Mouse (Mus musculus): ENCODE data around the gene Mboat2. TPM values are rescaled to one million over a fixed set of nuclear protein-coding genes. Genes with fewer than 3 reads are reported as not detected.

Mboat2 gene
- polyA plus RNA-seq, 1 experiment from 2014 or later = 64.7 TPM

DNA sequence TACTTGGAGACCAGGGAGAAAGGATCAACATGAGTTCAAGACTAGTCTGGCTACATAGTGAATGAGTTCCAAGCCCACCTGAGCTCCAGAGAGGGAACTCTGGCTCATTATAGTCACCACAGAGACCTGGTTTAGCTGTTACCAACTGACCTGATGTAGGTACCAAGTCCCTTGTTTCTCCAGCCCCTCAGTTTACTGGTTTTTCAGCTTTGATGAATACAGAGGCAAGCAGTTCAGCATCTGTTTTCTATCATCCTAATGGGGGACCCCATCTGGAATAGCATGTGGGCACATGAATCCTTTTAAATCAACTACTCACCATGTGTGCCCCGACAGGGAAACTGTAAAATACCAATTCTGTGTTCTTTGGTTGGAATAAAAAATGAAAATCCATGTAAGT, 82.2 kb downstream of the Mboat2 start:
- H3K4me3 ChIP-seq = no peak overlapping the region
- H3K27me3 ChIP-seq = no peaks in the 10 kb centered on the region
- peaks cover 21% of the 10 kb centered on the region; the same call in 1 of the 2 replicates for H3K36me3 ChIP-seq
- H3K9me3 ChIP-seq (replicated peaks) = no peaks in the 10 kb centered on the region
- no peak overlapping the region for H3K27ac ChIP-seq
- 82% methylated on average over 1 of the region's 1 CpGs for WGBS
- H3K9ac ChIP-seq = no peak overlapping the region
- H3K4me2 ChIP-seq (replicated peaks) = no peak overlapping the region
- ATAC-seq (ENCODE audit: low FRiP score) = no peak
- H3K4me1 ChIP-seq = no peaks in the 10 kb centered on the region

DNA sequence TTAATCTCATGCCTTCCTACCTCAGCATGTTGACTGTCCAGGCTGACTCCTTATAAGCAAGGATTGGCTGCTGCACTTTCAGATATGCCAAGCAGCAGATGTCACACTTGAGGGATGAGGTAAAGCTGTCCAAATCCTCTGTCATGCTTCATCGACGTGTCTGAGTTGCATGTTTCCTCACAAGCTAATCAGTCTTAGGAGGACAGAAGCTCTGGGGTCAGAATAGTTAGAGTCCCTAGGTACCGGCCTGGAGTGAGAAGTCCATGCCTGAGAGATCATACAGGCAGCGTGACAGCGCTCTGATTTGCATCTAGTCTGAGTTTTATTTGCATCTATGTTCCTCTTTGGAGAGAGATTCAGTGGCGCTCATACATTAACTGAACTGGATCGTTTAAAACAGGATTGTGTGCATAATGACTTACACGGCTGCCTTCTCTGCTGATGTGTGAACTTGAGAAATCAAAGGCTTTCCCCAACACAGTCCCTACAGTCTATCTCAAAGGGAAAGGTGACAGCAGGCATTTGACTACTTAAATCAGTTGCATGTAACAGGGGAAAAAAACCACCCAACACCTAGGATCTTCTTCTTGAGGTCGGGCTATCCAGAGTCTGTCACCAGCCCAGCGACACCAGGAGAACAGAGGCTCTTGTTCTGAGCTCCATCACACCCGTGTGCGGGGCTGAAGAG, 88.0 kb downstream of the Mboat2 start:
- no peak overlapping the region for H3K4me3 ChIP-seq
- H3K9ac ChIP-seq = no peak overlapping the region
- WGBS = 73% methylated on average over 12 of the region's 12 CpGs
- ATAC-seq (ENCODE audit: low FRiP score) = 0 out of 2 replicates have a peak, but pooled peaks have one; percentile 39
- H3K9me3 ChIP-seq (replicated peaks) = no peaks in the 10 kb centered on the region
- H3K36me3 ChIP-seq = peaks cover 7% of the 10 kb centered on the region; the same call in 1 of the 2 replicates
- peaks cover 8% of the 10 kb centered on the region; the same call in 1 of the 2 replicates for H3K4me1 ChIP-seq
- no peaks in the 10 kb centered on the region for H3K27me3 ChIP-seq
- no peak overlapping the region for H3K4me2 ChIP-seq (replicated peaks)
- H3K27ac ChIP-seq = no peak overlapping the region

DNA sequence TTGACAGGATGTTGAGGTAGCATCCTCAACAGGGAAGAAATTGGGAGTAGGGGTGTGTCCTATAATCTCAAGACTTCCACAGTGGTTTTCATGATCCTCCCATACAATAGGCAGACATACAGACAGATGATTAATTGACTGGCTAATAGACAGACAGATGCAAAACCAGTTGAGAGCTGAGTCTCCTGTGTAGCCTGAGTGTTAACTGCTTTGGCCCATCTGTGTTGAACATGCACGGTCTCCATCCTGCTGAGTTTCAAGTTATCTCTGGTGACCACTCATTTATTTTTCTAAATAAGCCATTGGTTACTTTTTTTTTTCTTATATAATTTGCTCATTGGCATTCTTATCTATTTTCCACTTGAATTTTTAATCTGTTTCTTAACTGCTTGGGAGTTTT, 90.2 kb downstream of the Mboat2 start:
- WGBS = 52% methylated on average over 1 of the region's 1 CpGs

DNA sequence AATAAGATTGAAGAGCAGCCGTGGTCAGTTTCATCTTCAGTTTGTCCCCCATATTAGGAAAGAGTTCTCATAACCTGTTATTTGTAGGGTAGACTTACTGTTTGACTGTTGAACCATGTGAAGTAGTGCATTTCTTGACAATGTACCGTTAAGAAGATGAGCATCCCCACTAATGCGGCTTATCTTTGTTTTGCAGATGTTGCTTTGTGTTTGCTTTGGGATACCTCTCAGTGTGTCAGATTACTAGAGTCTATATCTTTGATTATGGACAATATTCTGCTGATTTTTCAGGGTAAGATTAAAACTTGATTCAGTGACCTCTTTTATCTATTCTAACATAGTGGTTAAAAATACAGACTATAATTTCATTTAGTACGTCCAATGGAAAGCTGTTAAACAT, 93.3 kb downstream of the Mboat2 start:
- WGBS = 94% methylated on average over 4 of the region's 4 CpGs
- Histone ChIP-seq H3K9me3 (replicated peaks) (no peaks in the 10 kb centered on the region), H3K4me1 (peaks cover 19% of the 10 kb centered on the region), H3K27ac (no peak overlapping the region), H3K36me3 (no peaks in the 10 kb centered on the region), H3K4me2 (replicated peaks) (no peak overlapping the region), H3K27me3 (no peaks in the 10 kb centered on the region), H3K4me3 (no peak overlapping the region), H3K9ac (no peak overlapping the region)
- ATAC-seq (ENCODE audit: low FRiP score) = no peak

More for the DNA sequence above, 90.2 kb downstream of the Mboat2 start:
- Histone ChIP-seq H3K4me3 (no peak overlapping the region), H3K4me2 (replicated peaks) (no peak overlapping the region), H3K4me1 (peaks cover 14% of the 10 kb centered on the region), H3K9ac (no peak overlapping the region), H3K9me3 (replicated peaks) (no peaks in the 10 kb centered on the region), H3K27ac (no peak overlapping the region), H3K36me3 (peaks cover 7% of the 10 kb centered on the region; the same call in 1 of the 2 replicates), H3K27me3 (no peaks in the 10 kb centered on the region)
- ATAC-seq (ENCODE audit: low FRiP score) = 0 out of 2 replicates have a peak, but pooled peaks have one; percentile 27

DNA sequence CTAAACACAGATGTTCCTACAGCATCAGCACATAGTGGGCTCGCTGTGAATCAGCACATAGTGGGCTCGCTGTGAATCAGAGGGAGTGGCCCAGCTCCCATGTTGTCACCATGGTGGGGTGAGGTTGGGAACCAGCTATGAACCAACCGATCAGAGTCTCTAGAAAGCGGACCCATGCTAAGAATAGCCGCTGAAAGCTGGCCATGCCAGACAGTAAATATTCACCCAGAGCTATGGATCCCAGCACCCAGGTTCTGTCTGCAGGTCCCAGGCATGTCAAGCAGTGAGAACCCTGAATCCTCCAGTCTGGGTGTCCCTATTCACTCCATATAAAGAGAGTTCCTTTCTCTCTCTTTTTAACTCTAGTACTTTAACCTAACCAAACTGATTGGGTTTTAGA, 94.6 kb downstream of the Mboat2 start:
- Histone ChIP-seq H3K9me3 (replicated peaks) (no peaks in the 10 kb centered on the region), H3K27me3 (no peaks in the 10 kb centered on the region), H3K9ac (no peak overlapping the region), H3K36me3 (no peaks in the 10 kb centered on the region), H3K4me3 (no peak overlapping the region), H3K4me1 (peaks cover 20% of the 10 kb centered on the region), H3K4me2 (replicated peaks) (no peak overlapping the region), H3K27ac (no peak overlapping the region)
- WGBS = 88% methylated on average over 5 of the region's 5 CpGs
- ATAC-seq (ENCODE audit: low FRiP score) = no peak

DNA sequence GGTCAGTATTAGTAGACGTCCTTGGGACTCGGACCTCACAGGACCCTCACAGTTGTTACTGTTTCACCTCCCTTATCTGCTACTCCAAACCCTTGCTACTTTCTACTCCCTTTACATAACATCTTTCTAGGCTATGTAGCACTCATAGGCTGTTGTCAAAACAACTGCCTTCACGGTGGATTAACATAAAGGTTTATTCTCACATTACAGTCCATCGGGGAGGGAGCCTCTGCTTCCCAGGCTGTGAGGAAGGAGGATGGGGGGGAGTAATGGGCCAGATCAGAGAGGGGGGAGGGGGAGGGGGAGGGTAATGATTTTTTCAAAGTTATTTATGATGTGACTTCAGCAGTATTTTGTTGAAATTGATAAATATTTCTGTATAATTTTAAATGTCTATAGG, 95.0 kb downstream of the Mboat2 start:
- Histone ChIP-seq H3K9ac (no peak overlapping the region), H3K4me1 (peaks cover 20% of the 10 kb centered on the region), H3K9me3 (replicated peaks) (no peaks in the 10 kb centered on the region), H3K36me3 (no peaks in the 10 kb centered on the region), H3K4me3 (no peak overlapping the region), H3K27ac (no peak overlapping the region), H3K4me2 (replicated peaks) (no peak overlapping the region), H3K27me3 (no peaks in the 10 kb centered on the region)
- no peak for ATAC-seq (ENCODE audit: low FRiP score)
- WGBS = 43% methylated on average over 4 of the region's 4 CpGs

DNA sequence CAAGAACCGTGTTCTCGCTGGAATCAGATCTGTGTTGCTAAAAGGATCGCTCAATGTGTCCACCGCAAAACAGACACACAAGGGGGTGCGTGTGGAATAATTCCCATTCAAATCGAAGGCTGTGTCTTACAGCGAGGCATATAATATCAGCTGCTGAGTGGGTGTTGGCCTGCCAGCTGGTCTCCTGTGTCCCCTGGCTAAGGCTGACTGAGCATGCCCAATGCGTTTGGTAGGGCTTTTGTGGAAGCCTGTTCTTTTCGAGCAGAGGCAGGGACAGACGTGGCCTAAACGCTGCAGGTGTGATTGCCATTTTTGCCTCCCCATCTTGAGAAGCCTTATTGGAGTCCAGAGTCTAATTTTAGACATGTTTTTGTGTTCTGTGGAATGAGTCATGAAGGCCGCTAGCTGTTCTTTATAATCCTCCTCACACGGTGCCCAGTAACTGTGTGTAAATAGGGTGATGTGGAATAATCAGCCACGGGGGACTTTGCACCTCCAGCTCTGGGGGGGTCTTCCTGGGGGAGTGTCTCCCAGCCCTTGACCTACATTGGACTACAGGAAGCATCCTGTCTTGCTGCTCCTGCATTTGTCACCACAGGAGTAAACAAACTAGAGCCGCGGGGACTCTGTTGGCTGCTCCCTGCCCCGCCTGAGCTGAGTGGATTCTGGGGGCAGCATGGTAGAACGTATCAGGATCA, 97.5 kb downstream of the Mboat2 start:
- Histone ChIP-seq H3K36me3 (no peaks in the 10 kb centered on the region), H3K4me3 (no peak overlapping the region), H3K27ac (peak overlapping the region; percentile 75), H3K27me3 (no peaks in the 10 kb centered on the region), H3K9ac (no peak overlapping the region), H3K4me2 (replicated peaks) (no peak overlapping the region), H3K9me3 (replicated peaks) (no peaks in the 10 kb centered on the region), H3K4me1 (peaks cover 29% of the 10 kb centered on the region)
- 63% methylated on average over 18 of the region's 18 CpGs for WGBS
- peak; percentile 69; the same call in 1 of the 2 replicates for ATAC-seq (ENCODE audit: low FRiP score)

DNA sequence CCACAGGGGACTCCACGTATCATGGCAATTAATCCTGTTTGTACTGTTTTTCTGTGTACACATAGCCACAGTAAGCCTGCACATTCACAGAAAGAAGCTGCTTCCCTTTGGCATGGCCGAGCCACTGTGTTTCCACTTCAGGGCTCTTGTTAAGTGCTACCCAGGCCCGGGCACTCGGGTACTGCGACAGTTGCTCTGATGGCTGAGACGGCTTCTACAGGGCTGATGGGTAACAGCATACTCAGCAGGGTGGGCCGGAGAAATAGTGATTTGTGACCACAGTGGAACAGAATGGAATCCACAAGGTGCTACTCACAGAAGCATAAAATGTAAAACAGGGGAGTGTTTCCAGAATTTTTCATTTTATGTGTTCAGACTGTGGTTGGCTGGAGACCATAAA, 98.4 kb downstream of the Mboat2 start:
- ATAC-seq (ENCODE audit: low FRiP score) = no peak
- WGBS = 79% methylated on average over 7 of the region's 7 CpGs
- no peak overlapping the region for H3K9ac ChIP-seq
- no peaks in the 10 kb centered on the region for H3K9me3 ChIP-seq (replicated peaks)
- H3K4me1 ChIP-seq = peaks cover 36% of the 10 kb centered on the region
- H3K36me3 ChIP-seq = no peaks in the 10 kb centered on the region
- H3K27me3 ChIP-seq = no peaks in the 10 kb centered on the region
- peak overlapping the region; percentile 75; the same call in 1 of the 2 replicates for H3K27ac ChIP-seq
- H3K4me2 ChIP-seq (replicated peaks) = no peak overlapping the region
- H3K4me3 ChIP-seq = no peak overlapping the region

DNA sequence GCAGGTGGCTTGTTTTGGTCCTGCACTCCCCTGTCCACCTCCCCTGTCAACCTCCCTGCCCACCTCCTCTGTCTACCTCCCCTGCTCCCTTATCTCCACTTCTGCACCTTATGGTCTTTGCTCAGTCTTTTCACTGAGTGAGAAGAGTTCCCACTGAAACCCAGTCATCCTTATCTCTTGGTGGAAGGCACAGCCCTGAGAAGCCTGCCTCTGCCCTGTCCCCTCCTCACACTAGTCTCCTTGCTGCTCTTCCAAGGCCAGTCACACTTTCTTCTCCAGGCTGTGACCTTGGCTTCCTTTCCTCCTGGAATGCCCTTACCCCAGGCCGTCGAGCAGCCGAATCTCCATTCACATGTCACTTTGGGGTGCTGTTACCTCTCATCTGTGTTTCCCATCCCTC, 100.1 kb downstream of the Mboat2 start:
- ATAC-seq (ENCODE audit: low FRiP score) = no peak

DNA sequence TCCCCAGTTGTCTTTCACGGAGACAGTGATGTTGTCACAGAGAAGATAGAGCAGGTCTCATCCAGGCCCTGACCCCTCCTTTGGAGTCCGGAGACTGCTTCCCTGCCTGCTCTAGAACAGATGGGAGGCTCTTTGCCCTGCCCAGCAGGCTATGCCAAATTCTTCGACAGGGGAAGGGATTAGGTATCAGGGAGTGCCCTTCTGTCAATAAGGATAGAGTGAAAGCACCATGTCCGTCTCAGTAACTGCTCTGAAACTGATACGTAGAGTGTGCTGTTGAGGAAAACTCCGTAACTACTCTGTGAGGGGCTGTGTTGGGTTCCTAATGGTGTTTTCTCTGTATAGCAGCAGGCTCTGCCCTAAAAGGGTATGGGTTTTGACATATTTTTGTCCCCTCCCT, 101.4 kb downstream of the Mboat2 start:
- no peak overlapping the region for H3K27ac ChIP-seq
- no peak overlapping the region for H3K9ac ChIP-seq
- H3K4me3 ChIP-seq = no peak overlapping the region
- no peak for ATAC-seq (ENCODE audit: low FRiP score)
- no peaks in the 10 kb centered on the region for H3K27me3 ChIP-seq
- no peaks in the 10 kb centered on the region; the same call in 1 of the 2 replicates for H3K36me3 ChIP-seq
- 64% methylated on average over 6 of the region's 6 CpGs for WGBS
- H3K4me2 ChIP-seq (replicated peaks) = no peak overlapping the region
- H3K9me3 ChIP-seq (replicated peaks) = no peaks in the 10 kb centered on the region
- H3K4me1 ChIP-seq = peaks cover 30% of the 10 kb centered on the region

More for the DNA sequence above, 100.1 kb downstream of the Mboat2 start:
- WGBS = 85% methylated on average over 3 of the region's 3 CpGs
- Histone ChIP-seq H3K27me3 (no peaks in the 10 kb centered on the region), H3K4me1 (peaks cover 30% of the 10 kb centered on the region), H3K4me3 (no peak overlapping the region), H3K9ac (no peak overlapping the region), H3K9me3 (replicated peaks) (no peaks in the 10 kb centered on the region), H3K27ac (no peak overlapping the region), H3K4me2 (replicated peaks) (no peak overlapping the region), H3K36me3 (no peaks in the 10 kb centered on the region; the same call in 1 of the 2 replicates)

DNA sequence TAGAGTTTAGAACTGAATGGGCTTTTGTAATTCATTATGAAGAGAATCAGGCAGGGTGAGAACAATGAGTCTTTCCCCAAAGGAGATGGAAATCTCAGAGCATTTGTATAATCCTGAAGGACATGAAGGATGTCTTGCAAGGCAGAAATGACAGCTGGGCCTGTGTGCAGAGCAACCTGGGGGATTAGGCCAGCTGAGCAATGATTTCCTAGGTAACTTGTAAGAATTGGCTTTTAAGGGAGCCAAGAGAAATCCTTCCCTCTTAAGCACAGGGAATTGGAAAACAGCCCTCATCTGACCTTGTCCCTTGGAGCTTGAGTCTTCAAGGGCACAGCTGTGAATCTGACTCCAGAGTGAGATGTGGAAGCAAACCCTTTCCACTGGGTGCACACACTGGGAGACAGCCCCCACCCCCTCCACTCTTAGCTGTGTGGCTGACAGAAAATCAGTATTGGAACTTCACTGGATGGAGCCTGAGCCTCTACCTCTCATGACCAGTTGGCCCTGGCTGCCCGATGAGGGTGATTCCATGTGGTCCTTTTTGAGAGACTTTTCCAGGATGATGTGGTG, 102.6 kb downstream of the Mboat2 start:
- ATAC-seq (ENCODE audit: low FRiP score) = peak; percentile 23; the same call in 1 of the 2 replicates
- Histone ChIP-seq H3K4me3 (no peak overlapping the region), H3K9ac (no peak overlapping the region), H3K27me3 (no peaks in the 10 kb centered on the region), H3K4me1 (peaks cover 25% of the 10 kb centered on the region), H3K4me2 (replicated peaks) (no peak overlapping the region), H3K27ac (peak overlapping the region; percentile 45), H3K9me3 (replicated peaks) (no peaks in the 10 kb centered on the region), H3K36me3 (no peaks in the 10 kb centered on the region; the same call in 1 of the 2 replicates)
- WGBS = 88% methylated on average over 1 of the region's 1 CpGs

DNA sequence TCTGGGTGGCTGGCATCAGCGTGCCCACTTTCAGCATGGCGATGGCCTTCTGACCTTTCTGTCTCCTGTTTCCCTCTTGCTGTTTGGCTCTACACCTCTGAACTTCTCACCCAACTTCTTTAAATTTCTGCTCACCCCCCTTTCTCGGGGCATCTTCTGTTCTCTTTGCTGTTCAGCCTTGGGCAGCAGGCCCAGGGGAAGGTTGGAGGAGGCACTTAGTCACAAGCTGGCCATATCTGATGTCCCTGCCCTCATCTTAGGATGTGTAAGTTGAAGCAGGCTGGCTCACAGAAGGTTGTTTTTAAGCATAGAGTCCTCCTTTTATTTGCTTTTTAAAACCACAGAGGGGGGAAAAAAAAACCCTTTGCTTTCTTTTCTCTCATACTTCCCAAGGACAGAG, 103.3 kb downstream of the Mboat2 start:
- H3K36me3 ChIP-seq = no peaks in the 10 kb centered on the region; the same call in 1 of the 2 replicates
- no peak overlapping the region for H3K4me3 ChIP-seq
- no peaks in the 10 kb centered on the region for H3K27me3 ChIP-seq
- no peak overlapping the region; the same call in 1 of the 2 replicates for H3K27ac ChIP-seq
- ATAC-seq (ENCODE audit: low FRiP score) = no peak
- no peak overlapping the region for H3K4me2 ChIP-seq (replicated peaks)
- H3K9me3 ChIP-seq (replicated peaks) = no peaks in the 10 kb centered on the region
- no peak overlapping the region for H3K9ac ChIP-seq
- 92% methylated on average over 3 of the region's 3 CpGs for WGBS
- peaks cover 18% of the 10 kb centered on the region for H3K4me1 ChIP-seq

Measured in hindbrain, embryonic 12.5 days (tissue).